Mouse (Mus musculus) liver, adult (tissue): Measurements from ENCODE around the gene Synm.

ENCODE experiments used
- GATA4 ChIP-seq: IDR thresholded peaks from 2 replicates; pipeline ENCODE4 v1.6.1; 2014; ENCODE audit warnings: mild to moderate bottlenecking, low read length; ENCODE audit not compliant: insufficient replicate concordance

The Synm gene

DNA sequence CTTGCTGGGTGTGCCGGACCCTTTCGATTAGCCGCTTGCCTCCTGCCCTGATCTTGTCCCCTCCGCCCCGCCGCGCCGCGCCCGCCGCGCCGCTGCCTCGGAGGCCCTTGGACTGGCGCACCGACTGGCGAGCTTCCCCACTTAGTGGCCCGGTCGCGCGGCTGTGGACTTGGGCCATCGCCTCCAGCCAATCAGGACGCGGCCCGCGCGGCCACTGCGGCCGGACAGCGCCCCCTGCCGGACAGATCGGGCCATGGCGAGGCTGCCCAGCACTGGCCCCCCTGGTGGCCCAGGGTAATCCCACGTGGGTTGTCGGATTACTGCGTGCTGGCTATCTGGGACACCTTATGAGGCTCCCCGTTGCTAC, at the start of gene Synm:
Synm (minus strand) TSS at position 114 of the 367 bp plus-strand sequence.
- TF ChIP-seq GATA4: no peak

GRCm38 (mm10) chr7:67803857-67804215, 44.3 kb upstream of the Synm start:
- TF ChIP-seq GATA4: no peak

GRCm38 (mm10) chr7:67803015-67803856, 43.7 kb upstream of the Synm start:
- peak; percentile 33; the same call in 1 of the 2 replicates for TF ChIP-seq GATA4

DNA sequence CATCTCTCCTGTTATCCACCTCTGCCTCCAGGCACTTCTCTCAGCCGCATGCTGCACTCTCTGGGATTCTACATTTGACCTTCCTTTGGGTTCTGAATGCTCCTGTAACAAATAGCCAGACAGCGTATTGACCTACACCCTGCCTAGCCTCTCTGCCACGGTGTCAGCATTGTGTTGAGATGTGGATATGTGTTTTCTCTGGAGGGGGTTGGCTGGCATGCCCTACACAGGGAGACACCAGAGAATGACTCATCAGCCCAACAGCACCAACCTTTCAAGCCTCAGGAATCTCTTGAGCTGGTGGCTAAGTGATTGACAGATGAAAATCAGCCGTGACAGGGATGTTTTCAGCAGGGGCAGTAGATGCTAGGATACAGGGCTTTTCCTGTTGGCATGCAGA, 41.5 kb upstream of the Synm start:
- no peak for TF ChIP-seq GATA4

DNA sequence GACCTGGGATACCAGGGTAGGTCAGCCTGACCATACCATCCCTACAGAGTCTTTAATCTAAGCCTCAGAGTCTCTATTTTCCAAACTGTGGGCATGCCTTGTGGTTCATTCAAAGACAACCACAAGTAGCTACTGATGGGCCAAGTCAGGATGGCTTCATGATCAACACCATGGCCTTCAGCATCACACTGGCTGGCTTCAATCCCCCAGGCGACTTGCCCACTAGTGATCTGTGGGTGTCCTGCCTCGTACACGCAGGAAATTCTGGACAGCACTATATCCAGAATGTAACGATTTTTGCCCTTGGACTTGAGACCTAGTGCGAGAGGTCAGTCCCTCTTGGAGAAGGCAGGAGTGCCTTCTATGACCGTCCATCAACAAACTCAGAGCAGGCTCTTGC, 41.0 kb upstream of the Synm start:
- no peak for TF ChIP-seq GATA4

DNA sequence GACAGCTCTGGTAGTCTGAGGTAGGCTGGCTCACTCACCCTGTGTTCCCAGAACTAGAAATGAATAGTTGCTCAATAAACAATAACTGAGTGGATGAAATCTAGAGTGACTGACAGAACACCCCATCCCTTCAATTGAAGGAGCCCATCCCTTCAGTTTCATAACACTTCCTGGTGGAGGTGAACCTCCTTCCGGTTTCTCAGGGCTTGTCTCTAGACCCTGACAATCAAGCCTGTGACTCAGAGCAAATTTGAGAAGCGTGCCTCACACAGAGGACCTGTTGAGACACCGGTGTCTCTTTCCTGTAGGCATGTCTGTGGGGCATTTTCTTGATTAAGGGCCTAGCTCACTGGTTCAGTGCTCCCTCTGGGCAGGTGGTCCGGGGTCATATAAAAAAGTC, 38.9 kb upstream of the Synm start:
- TF ChIP-seq GATA4: no peak

GRCm38 (mm10) chr7:67797065-67797464, 37.5 kb upstream of the Synm start:
- TF ChIP-seq GATA4: no peak

DNA sequence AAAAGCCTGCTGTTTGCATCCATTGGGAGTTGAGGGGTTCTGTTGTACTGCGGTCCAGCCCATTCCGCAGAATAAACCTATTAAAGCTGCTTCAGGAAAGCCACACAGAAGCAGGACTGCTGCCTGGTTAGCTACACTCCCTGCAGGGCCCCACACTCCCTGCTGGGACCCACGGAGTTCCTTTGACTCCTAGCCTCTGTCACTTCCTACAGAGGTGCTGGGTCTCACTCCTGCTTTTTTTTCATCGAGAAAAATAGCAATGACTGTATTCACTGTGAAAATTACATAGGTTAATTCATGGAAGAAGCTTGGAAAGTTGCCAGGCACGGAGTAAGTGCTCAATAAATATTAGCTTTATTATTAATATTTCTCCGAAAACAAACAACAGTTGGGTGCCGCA, 33.9 kb upstream of the Synm start:
- no peak for TF ChIP-seq GATA4

DNA sequence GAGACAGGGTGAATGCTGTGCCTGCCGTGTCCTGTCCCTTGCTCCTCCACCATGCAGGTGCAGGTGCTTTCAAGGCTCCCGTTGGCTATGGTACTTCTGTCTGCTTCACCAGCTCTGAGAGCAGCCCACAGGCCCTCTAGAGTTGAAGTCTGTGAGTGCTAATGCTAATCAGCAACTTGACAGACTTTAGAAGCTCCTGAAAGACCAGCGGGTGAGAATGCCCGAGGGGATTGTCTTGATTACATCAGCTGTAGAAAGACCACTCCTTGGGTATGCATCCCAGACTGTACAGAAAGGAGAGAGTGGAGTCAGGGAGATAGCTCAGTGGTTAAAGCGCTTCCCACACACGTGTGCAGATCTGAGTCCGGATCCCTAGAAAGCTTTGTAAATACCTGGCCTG, 31.7 kb upstream of the Synm start:
- no peak for TF ChIP-seq GATA4

DNA sequence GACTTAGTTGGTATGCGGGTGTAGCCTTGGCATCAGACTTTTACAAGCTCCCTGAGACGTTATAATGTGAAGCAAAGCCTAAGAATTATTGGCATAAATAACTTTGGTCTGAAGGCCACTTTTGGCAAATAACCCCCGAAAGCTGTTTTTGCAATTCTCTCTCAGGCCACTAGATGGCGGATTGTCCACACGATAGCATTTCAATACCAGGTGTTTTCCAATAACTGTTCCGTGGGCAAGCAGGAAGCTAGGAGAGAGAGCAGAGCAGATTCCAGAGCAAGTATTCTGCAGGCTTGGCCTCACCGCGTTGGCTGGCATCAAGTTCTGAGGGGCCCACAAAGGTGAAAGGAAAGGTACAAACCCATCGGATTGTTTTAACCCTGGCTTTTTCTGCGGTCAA, 29.2 kb upstream of the Synm start:
- no peak for TF ChIP-seq GATA4

GRCm38 (mm10) chr7:67787861-67788260, 28.3 kb upstream of the Synm start:
- no peak for TF ChIP-seq GATA4

DNA sequence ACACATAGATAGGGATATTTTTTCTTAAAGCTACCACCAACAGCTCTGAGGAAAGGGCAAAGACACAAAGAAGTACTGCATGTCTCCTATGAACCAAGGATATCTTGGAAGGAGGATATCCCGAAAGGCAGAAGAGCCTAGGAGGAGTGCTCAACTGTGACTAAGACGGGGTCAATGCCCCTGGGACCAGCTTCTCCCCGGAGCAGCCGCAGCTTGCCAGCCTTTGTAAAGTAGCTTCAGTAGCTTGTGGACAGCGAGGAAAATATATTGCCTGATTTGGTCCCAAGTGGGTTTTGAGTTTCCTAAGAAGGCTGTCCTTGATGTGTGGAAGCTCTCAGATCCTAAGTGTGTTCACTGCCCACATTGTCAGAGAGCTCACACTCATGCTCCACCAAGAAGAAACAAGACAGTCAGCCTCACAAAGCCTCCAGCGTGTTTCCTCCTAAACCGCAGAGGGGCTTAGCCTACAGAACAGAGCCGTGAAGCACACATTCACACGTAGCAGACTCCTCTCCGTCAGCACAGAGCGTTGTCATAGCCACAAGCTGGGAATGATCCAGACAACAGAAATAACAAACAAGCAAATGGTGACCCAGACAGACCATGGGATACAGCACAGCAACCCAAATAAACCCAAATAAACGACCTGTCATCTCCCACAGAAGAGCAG, 17.2 kb upstream of the Synm start:
- no peak for TF ChIP-seq GATA4

DNA sequence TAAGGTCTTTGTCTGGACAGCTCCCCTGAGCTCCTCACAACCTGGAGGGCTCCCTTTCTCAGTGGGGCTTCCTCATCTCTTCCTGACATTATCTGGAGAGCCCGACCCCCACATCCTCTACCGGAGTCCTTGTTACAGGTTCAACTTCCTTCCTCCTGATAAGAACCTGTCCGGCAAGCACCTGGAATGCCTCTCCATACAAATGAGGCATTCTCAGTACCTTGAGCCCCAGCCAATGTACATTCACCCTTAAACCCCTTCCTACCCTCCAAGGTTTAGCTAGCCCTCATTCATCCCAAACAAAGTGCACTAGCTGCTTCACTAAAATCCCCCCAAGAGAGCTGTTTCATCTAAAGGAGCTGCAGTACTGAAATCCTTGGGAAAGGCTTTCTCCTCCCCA, 16.1 kb upstream of the Synm start:
- TF ChIP-seq GATA4: no peak

GRCm38 (mm10) chr7:67772231-67772630, 12.7 kb upstream of the Synm start:
- TF ChIP-seq GATA4: no peak

DNA sequence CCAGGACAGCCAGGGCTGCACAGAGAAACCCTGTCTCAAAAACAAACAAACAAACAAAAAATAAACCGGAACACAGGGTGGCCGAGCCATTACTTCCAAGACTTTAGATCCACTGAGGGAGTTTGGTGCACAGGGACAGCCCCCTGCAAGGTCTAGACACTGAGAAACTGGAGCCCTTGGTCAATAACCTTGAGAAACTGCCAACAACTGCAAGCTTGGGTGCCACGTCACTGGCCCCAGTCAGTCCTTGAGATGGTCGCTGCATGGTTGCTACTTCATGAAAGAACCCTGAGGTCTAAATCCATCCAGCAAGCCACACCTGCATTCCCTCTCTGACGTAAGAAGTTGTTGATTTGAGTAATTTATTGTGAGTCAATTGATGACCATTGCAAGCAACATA, 9.9 kb upstream of the Synm start:
- TF ChIP-seq GATA4: no peak

GRCm38 (mm10) chr7:67768125-67768524, 8.6 kb upstream of the Synm start:
- TF ChIP-seq GATA4: no peak

- no peak for TF ChIP-seq GATA4
These were observed 4.1 kb upstream of the Synm start for GRCm38 (mm10) chr7:67763625-67764024.
